Mouse (Mus musculus) forebrain, embryonic 15.5 days (tissue): ENCODE data around the gene Scn8a. TPM values are rescaled to one million over a fixed set of nuclear protein-coding genes. Genes with fewer than 3 reads are reported as not detected.

Experiments used
- ATAC-seq: fragments of 200-750 bp; cut with Nextera tagmentation; replicated peaks from 2 replicates; pipeline ENCODE4 v1.8.0; 2017; ENCODE audit warnings: mild to moderate bottlenecking, moderate TSS enrichment, moderate library complexity
- H3K27ac ChIP-seq: fragments of 300-500 bp; sonication (generic); replicated peaks from 2 replicates; pipeline ENCODE4 v1.5.1; 2015; ENCODE audit warnings: mild to moderate bottlenecking, inconsistent platforms
- H3K27me3 ChIP-seq: fragments of 300-500 bp; sonication (generic); 2 replicates; pipeline ENCODE4 v1.6.1; 2015; ENCODE audit warnings: inconsistent platforms
- H3K36me3 ChIP-seq: fragments of 300-500 bp; sonication (generic); 2 replicates; pipeline ENCODE4 v1.6.1; 2015; ENCODE audit warnings: mild to moderate bottlenecking, inconsistent platforms
- H3K4me1 ChIP-seq: fragments of 300-500 bp; sonication (generic); 2 replicates; pipeline ENCODE4 v1.6.1; 2015; ENCODE audit warnings: inconsistent platforms
- H3K4me2 ChIP-seq: fragments of 300-500 bp; sonication (generic); replicated peaks from 2 replicates; pipeline ENCODE4 v1.6.1; 2015; ENCODE audit warnings: mild to moderate bottlenecking, inconsistent platforms
- H3K4me3 ChIP-seq: fragments of 300-500 bp; sonication (generic); 2 replicates; pipeline ENCODE4 v1.5.1; 2015; ENCODE audit warnings: mild to moderate bottlenecking, inconsistent platforms
- H3K9ac ChIP-seq: fragments of 300-500 bp; sonication (generic); replicated peaks from 2 replicates; pipeline ENCODE4 v1.6.1; 2015; ENCODE audit warnings: mild to moderate bottlenecking, inconsistent platforms
- H3K9me3 ChIP-seq: fragments of 300-500 bp; sonication (generic); 2 replicates; pipeline ENCODE4 v1.6.1; 2016; ENCODE audit warnings: inconsistent platforms
- WGBS: fragments of 180-500 bp; shearing (Covaris S2); methylation state at CpG from one replicate; pipeline ENCODE4 v1.1.7; 2015; ENCODE audit warnings: mixed read lengths; 5-methylcytosine and 5-hydroxymethylcytosine counted together
- polyA plus RNA-seq: library from polyadenylated mRNA; unstranded; fragments of >200 nt; fragmentation: Nextera tagmentation; extraction: Ambion mirVana; gene quantifications from 2 replicates; pipeline ENCODE4 v1.2.1, GENCODE M21; 2015

Scn8a gene
- polyA plus RNA-seq, 1 experiment from 2014 or later, result 20.4 TPM

GRCm38 (mm10) chr15:100845049-100845879 is 24.4 kb upstream of the Scn8a start:
- no peak overlapping the region for H3K4me3 ChIP-seq
- H3K9me3 ChIP-seq, result no peaks in the 10 kb centered on the region
- no peak overlapping the region for H3K9ac ChIP-seq
- ATAC-seq, result no peak
- H3K27me3 ChIP-seq, result no peaks in the 10 kb centered on the region
- no peaks in the 10 kb centered on the region for H3K36me3 ChIP-seq
- no peak overlapping the region; the same call in 1 of the 2 replicates for H3K27ac ChIP-seq
- 59% methylated on average over 26 of the region's 26 CpGs for WGBS
- no peak overlapping the region for H3K4me2 ChIP-seq
- peaks cover 9% of the 10 kb centered on the region; the same call in 1 of the 2 replicates for H3K4me1 ChIP-seq

GRCm38 (mm10) chr15:100847193-100847592 is 22.5 kb upstream of the Scn8a start:
- Histone ChIP-seq H3K4me1 (peaks cover 9% of the 10 kb centered on the region; the same call in 1 of the 2 replicates), H3K27me3 (no peaks in the 10 kb centered on the region), H3K9ac (no peak overlapping the region), H3K4me3 (no peak overlapping the region), H3K27ac (no peak overlapping the region), H3K4me2 (no peak overlapping the region), H3K36me3 (no peaks in the 10 kb centered on the region), H3K9me3 (no peaks in the 10 kb centered on the region)
- 88% methylated on average over 6 of the region's 6 CpGs for WGBS
- no peak for ATAC-seq

GRCm38 (mm10) chr15:100857586-100857985 is 12.1 kb upstream of the Scn8a start:
- H3K4me2 ChIP-seq, result no peak overlapping the region
- no peaks in the 10 kb centered on the region for H3K9me3 ChIP-seq
- ATAC-seq, result no peak
- no peak overlapping the region for H3K27ac ChIP-seq
- H3K4me3 ChIP-seq, result no peak overlapping the region
- H3K4me1 ChIP-seq, result no peaks in the 10 kb centered on the region
- no peaks in the 10 kb centered on the region for H3K36me3 ChIP-seq
- H3K9ac ChIP-seq, result no peak overlapping the region
- no peaks in the 10 kb centered on the region for H3K27me3 ChIP-seq
- 95% methylated on average over 3 of the region's 3 CpGs for WGBS

GRCm38 (mm10) chr15:100860856-100861255 is 8.8 kb upstream of the Scn8a start:
- Histone ChIP-seq H3K4me3 (no peak overlapping the region), H3K4me1 (no peaks in the 10 kb centered on the region), H3K27me3 (no peaks in the 10 kb centered on the region), H3K4me2 (no peak overlapping the region), H3K36me3 (no peaks in the 10 kb centered on the region), H3K27ac (no peak overlapping the region), H3K9ac (no peak overlapping the region), H3K9me3 (no peaks in the 10 kb centered on the region)
- 42% methylated on average over 5 of the region's 5 CpGs for WGBS
- ATAC-seq, result no peak

GRCm38 (mm10) chr15:100865556-100865955 is 4.1 kb upstream of the Scn8a start:
- Histone ChIP-seq H3K4me2 (no peak overlapping the region), H3K4me3 (no peak overlapping the region), H3K27me3 (peaks cover 4% of the 10 kb centered on the region; the same call in 1 of the 2 replicates), H3K9ac (no peak overlapping the region), H3K9me3 (no peaks in the 10 kb centered on the region), H3K36me3 (no peaks in the 10 kb centered on the region), H3K27ac (no peak overlapping the region), H3K4me1 (peaks cover 8% of the 10 kb centered on the region)
- 56% methylated on average over 3 of the region's 3 CpGs for WGBS
- no peak for ATAC-seq

GRCm38 (mm10) chr15:100870001-100870774 is 530 bp downstream of the Scn8a start:
- 3% methylated on average over 48 of the region's 66 CpGs for WGBS
- ATAC-seq, result peak; percentile 71
- Histone ChIP-seq H3K27me3 (peaks cover 4% of the 10 kb centered on the region; the same call in 1 of the 2 replicates), H3K9ac (peak overlapping the region; percentile 55), H3K4me3 (peak overlapping the region; percentile 89), H3K36me3 (no peaks in the 10 kb centered on the region), H3K9me3 (no peaks in the 10 kb centered on the region), H3K4me1 (peaks cover 28% of the 10 kb centered on the region), H3K27ac (peak overlapping the region; percentile 77), H3K4me2 (peak overlapping the region; percentile 61)

- Histone ChIP-seq H3K9me3 (no peaks in the 10 kb centered on the region), H3K4me2 (peak overlapping the region; percentile 69), H3K4me1 (peaks cover 28% of the 10 kb centered on the region), H3K27me3 (peaks cover 4% of the 10 kb centered on the region; the same call in 1 of the 2 replicates), H3K27ac (peak overlapping the region; percentile 88), H3K9ac (peak overlapping the region; percentile 96), H3K4me3 (peak overlapping the region; percentile 89), H3K36me3 (no peaks in the 10 kb centered on the region)
- peak; percentile 51 for ATAC-seq
- 0% methylated on average over 4 of the region's 69 CpGs for WGBS
Measured at GRCm38 (mm10) chr15:100870775-100871106, 1.1 kb downstream of the Scn8a start.

- peak overlapping the region; percentile 96 for H3K9ac ChIP-seq
- H3K4me2 ChIP-seq, result peak overlapping the region; percentile 69
- peak overlapping the region; percentile 88 for H3K27ac ChIP-seq
- H3K4me1 ChIP-seq, result peaks cover 28% of the 10 kb centered on the region
- no peaks in the 10 kb centered on the region for H3K36me3 ChIP-seq
- no peaks in the 10 kb centered on the region for H3K9me3 ChIP-seq
- peaks cover 4% of the 10 kb centered on the region; the same call in 1 of the 2 replicates for H3K27me3 ChIP-seq
- ATAC-seq, result peak; percentile 68
- WGBS, result under 1% methylated on average over 37 of the region's 53 CpGs
- H3K4me3 ChIP-seq, result peak overlapping the region; percentile 89
Measured at GRCm38 (mm10) chr15:100871107-100872011, 1.7 kb downstream of the Scn8a start.

GRCm38 (mm10) chr15:100873155-100873554 is 3.5 kb downstream of the Scn8a start:
- no peaks in the 10 kb centered on the region for H3K36me3 ChIP-seq
- peak overlapping the region; percentile 34 for H3K9ac ChIP-seq
- ATAC-seq, result no peak
- H3K9me3 ChIP-seq, result no peaks in the 10 kb centered on the region
- peaks cover 3% of the 10 kb centered on the region; the same call in 1 of the 2 replicates for H3K27me3 ChIP-seq
- peaks cover 28% of the 10 kb centered on the region for H3K4me1 ChIP-seq
- 6% methylated on average over 16 of the region's 16 CpGs for WGBS
- H3K4me3 ChIP-seq, result peak overlapping the region; percentile 89
- H3K27ac ChIP-seq, result no peak overlapping the region
- H3K4me2 ChIP-seq, result peak overlapping the region; percentile 69

- no peak for ATAC-seq
- Histone ChIP-seq H3K4me2 (no peak overlapping the region), H3K9me3 (no peaks in the 10 kb centered on the region), H3K36me3 (no peaks in the 10 kb centered on the region), H3K27ac (no peak overlapping the region), H3K27me3 (no peaks in the 10 kb centered on the region), H3K4me3 (no peak overlapping the region), H3K4me1 (peaks cover 3% of the 10 kb centered on the region; the same call in 1 of the 2 replicates), H3K9ac (no peak overlapping the region)
- 59% methylated on average over 15 of the region's 15 CpGs for WGBS
Measured at GRCm38 (mm10) chr15:100879073-100879472, 9.4 kb downstream of the Scn8a start.

GRCm38 (mm10) chr15:100881385-100881784 is 11.7 kb downstream of the Scn8a start:
- no peaks in the 10 kb centered on the region for H3K36me3 ChIP-seq
- H3K9me3 ChIP-seq, result no peaks in the 10 kb centered on the region
- H3K9ac ChIP-seq, result no peak overlapping the region
- peaks cover 3% of the 10 kb centered on the region; the same call in 1 of the 2 replicates for H3K4me1 ChIP-seq
- no peak for ATAC-seq
- H3K27ac ChIP-seq, result no peak overlapping the region
- 81% methylated on average over 5 of the region's 5 CpGs for WGBS
- no peak overlapping the region for H3K4me3 ChIP-seq
- no peaks in the 10 kb centered on the region for H3K27me3 ChIP-seq
- H3K4me2 ChIP-seq, result no peak overlapping the region
